Mouse (Mus musculus): Measurements from ENCODE around the gene Gp1bb. TPM values are rescaled to one million over a fixed set of nuclear protein-coding genes. Genes with fewer than 3 reads are reported as not detected.

The Gp1bb gene
- total and polyA plus RNA-seq, 3 experiments = not detected

DNA sequence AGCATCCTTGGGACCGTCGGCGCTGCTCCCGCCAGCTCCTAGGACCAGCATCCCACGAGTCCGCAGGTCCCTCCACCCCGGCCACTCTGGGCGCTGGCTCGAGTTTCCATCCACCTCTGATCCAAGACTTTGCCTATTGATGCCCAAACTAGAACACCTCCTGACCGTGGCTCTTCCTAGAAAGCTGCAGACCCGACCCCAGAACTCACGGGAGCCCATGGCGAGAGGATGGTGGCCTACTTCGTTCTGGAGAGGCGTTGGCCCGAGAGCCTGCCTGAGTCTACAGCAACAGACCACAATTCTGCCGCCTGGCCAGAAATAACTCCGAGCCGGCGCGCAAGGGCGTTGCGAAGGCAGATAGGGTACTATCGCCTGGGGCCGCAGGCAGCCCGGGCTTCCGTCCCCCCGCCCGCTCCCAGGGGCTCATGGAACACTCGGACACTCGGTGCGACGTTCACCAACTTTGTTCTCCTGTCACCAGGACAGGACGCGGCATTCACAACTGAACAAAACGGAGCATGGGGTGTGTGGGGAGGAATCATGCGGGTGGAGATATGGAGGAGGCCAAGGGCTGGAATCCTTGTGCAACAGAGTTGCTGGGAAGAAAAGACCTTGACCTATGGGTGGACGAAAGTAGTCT is 721 bp downstream of the Gp1bb start:
- H3K4me3 ChIP-seq (replicated peaks in 1 of 3; ENCODE audit: low read depth in 2 of 3, low read length in 2 of 3, poor library complexity in 1 of 3) = no peak overlapping the region
- dilution Hi-C loops (cut with MboI; ENCODE audit: extremely low pct_ligation_motif_present, extremely low pct_unique_long_range_greater_than_20kb, low sequenced_read_pairs) = no loop called here

DNA sequence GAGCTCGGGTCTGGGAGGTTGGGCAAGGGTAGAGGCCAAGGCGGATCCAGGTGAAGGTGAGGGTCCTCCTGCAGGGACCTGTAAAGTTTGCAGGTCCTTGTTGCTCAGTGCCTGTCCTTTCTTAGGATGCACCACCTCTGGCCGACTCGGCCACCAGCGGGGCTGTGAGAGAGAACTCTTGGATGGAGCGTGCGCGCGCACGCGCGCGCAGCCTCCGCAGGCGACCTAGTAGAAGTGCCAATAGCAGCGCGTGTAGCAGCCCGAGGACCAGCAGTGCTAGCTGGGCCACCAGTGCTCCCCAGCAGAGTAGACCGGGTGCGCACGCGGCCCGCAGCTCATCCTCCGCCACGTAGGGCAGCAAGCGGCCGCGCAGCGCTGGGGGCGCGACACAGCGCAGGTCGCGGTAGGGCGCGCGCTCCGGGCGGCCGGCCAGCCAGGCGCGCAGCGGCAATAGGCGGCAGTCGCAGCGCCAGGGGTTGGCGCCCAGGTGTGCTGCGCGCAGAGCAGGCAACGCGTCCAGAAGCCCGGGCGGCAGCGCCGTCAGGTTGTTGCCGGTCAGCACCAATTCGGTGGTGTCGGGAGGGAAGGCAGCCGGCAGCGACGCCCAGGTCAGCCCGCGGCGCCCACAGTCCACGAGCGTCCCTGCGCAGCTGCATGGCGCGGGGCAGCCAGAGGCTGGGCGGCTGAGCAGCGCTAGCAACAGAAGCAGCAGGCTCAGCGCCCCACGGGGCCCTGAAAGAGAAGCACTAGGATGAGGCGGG is 1.4 kb downstream of the Gp1bb start:
- H3K27me3 ChIP-seq (replicated peaks) = peaks cover 65% of the 10 kb centered on the region
- no peak overlapping the region for H3K4me3 ChIP-seq (replicated peaks in 1 of 3; ENCODE audit: low read depth in 2 of 3, low read length in 2 of 3, poor library complexity in 1 of 3)
- no peak overlapping the region for H3K27ac ChIP-seq (ENCODE audit: insufficient read depth, low read depth)
- no peaks in the 10 kb centered on the region for H3K36me3 ChIP-seq (replicated peaks in 1 of 2; ENCODE audit: control insufficient read depth in 1 of 2, insufficient read depth in 1 of 2, low read length in 1 of 2)
- TF ChIP-seq GABPA (IDR thresholded peaks at IDR 0.05; ENCODE audit: insufficient replicate concordance, low read depth, low read length) (no peak), ELF1 (IDR thresholded peaks at IDR 0.05; ENCODE audit: low read depth, low read length) (no peak), CTCF (conservative IDR thresholded peaks at IDR 0.05 in 1 of 2, IDR thresholded peaks at IDR 0.05 in 1 of 2; ENCODE audit: low read depth in 2 of 2, low read length in 2 of 2) (no peak), TCF12 (IDR thresholded peaks at IDR 0.05; ENCODE audit: low read depth, low read length) (no peak), POLR2AphosphoS2 (IDR thresholded peaks at IDR 0.05; ENCODE audit: low read depth, low read length) (no peak), ZKSCAN1 (IDR thresholded peaks at IDR 0.05; ENCODE audit: borderline replicate concordance, low read depth, low read length) (no peak), SMC3 (IDR thresholded peaks at IDR 0.05; ENCODE audit: low read depth, low read length) (no peak)
- H3K9me3 ChIP-seq (replicated peaks; ENCODE audit: low read length) = peaks cover 11% of the 10 kb centered on the region
- DNase-seq (ENCODE audit: extremely low read depth) = no peak
- in situ Hi-C loops (cut with MboI; ENCODE audit: low pct_ligation_motif_present, low pct_unique_long_range_greater_than_20kb, low sequenced_read_pairs) = loop anchor here (5.0 kb wide), 1 partner anchor 268 kb away; no protein-coding TSS in a partner anchor
- H3K9ac ChIP-seq (ENCODE audit: insufficient read depth, low read depth) = no peak overlapping the region
- H3K79me2 ChIP-seq (replicated peaks; ENCODE audit: control insufficient read depth, extremely low read depth, insufficient read depth, poor library complexity, severe bottlenecking) = no peaks in the 10 kb centered on the region
- no peak overlapping the region for H3K4me2 ChIP-seq (ENCODE audit: insufficient read depth, low read depth, poor library complexity, severe bottlenecking)
- peaks cover 6 to 21% of the 10 kb centered on the region in 2 experiments for H3K4me1 ChIP-seq (ENCODE audit: control insufficient read depth in 1 of 2, insufficient read depth in 2 of 2)
- dilution Hi-C loops (cut with MboI; ENCODE audit: extremely low pct_ligation_motif_present, extremely low pct_unique_long_range_greater_than_20kb, low sequenced_read_pairs) = no loop called here

More for the DNA sequence above, 721 bp downstream of the Gp1bb start:
- TF ChIP-seq JUN (IDR thresholded peaks at IDR 0.05; ENCODE audit: insufficient read depth, low read depth, low read length) = no peak
- TF ChIP-seq USF1 (IDR thresholded peaks at IDR 0.05; ENCODE audit: low read depth, low read length) = no peak
- no peak for TF ChIP-seq MAZ (IDR thresholded peaks at IDR 0.05; ENCODE audit: low read depth, low read length)
- TF ChIP-seq ZMIZ1 (IDR thresholded peaks at IDR 0.05; ENCODE audit: low read depth, low read length) = no peak
- TF ChIP-seq GABPA (IDR thresholded peaks at IDR 0.05; ENCODE audit: insufficient replicate concordance, low read depth, low read length) = no peak
- no peak for TF ChIP-seq TBP (conservative IDR thresholded peaks at IDR 0.05; ENCODE audit: low read depth, low read length)
- Histone ChIP-seq H3K4me2 (ENCODE audit: insufficient read depth, low read depth, poor library complexity, severe bottlenecking) (no peak overlapping the region), H3K36me3 (replicated peaks in 1 of 2; ENCODE audit: control insufficient read depth in 1 of 2, insufficient read depth in 1 of 2, low read length in 1 of 2) (no peaks in the 10 kb centered on the region), H3K27me3 (replicated peaks) (peaks cover 69% of the 10 kb centered on the region), H3K79me2 (replicated peaks; ENCODE audit: control insufficient read depth, extremely low read depth, insufficient read depth, poor library complexity, severe bottlenecking) (no peaks in the 10 kb centered on the region), H3K4me1 (ENCODE audit: control insufficient read depth in 1 of 2, insufficient read depth in 2 of 2) (peaks cover 6 to 28% of the 10 kb centered on the region in 2 experiments), H3K9ac (ENCODE audit: insufficient read depth, low read depth) (no peak overlapping the region), H3K27ac (ENCODE audit: insufficient read depth, low read depth) (no peak overlapping the region), H3K9me3 (replicated peaks; ENCODE audit: low read length) (peaks cover 11% of the 10 kb centered on the region)
- in situ Hi-C loops (cut with MboI; ENCODE audit: low pct_ligation_motif_present, low pct_unique_long_range_greater_than_20kb, low sequenced_read_pairs) = loop anchor here (5.0 kb wide), 1 partner anchor 269 kb away; no protein-coding TSS in a partner anchor
- no peak for DNase-seq (ENCODE audit: extremely low read depth)

Data from CH12.LX (cell line).